Mouse (Mus musculus) cerebellum, adult 2 months (tissue): Measurements from ENCODE around the gene Crip3.

Experiments
- CTCF ChIP-seq: fragments of 200-500 bp; IDR thresholded peaks from 2 replicates; pipeline ENCODE4 v1.5.1; 2011; ENCODE audit warnings: low read depth, mild to moderate bottlenecking, control low read depth, low read length, moderate library complexity, borderline replicate concordance; ENCODE audit not compliant: insufficient read depth
- POLR2A ChIP-seq: fragments of 200-500 bp; IDR thresholded peaks from 2 replicates; pipeline ENCODE4 v1.6.1; 2011; ENCODE audit warnings: low read length, control low read depth, borderline replicate concordance; ENCODE audit not compliant: insufficient read depth

DNA sequence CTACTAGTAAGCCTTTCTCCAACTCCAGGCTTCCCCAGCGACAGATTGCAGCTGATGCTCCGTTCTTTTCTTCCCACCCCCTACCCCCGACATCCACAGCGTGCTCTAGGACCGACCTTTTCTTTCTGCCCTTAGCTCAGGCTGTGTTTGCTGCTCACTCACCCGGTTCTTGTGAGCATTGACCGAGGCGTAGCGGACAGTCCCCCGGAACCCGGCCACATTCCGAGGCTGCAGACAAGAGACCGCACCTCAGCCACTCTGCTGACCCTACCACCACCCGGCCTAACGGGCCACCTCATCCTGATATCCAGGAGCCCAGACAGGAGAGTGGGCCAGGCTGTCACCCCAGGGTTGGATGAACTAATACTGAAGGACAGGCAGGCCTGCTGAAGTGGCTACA, 48.6 kb downstream of the Crip3 start:
- no peak for TF ChIP-seq CTCF
- no peak for TF ChIP-seq POLR2A
